Mouse (Mus musculus): ENCODE measurements around the gene Sall1. TPM values are rescaled to one million over a fixed set of nuclear protein-coding genes. Genes with fewer than 3 reads are reported as not detected.

Gene Sall1
- 9.1 and 11.0 TPM in 2 replicates for polyA plus RNA-seq (2015; fragmentation: Nextera tagmentation; extraction: Ambion mirVana)

GRCm38 (mm10) chr8:89043940-89044339, at the start of gene Sall1:
Gene Sall1, minus strand, starts transcription at chr8:89044162.
- Histone ChIP-seq H3K27ac (peak within 1 kb of the TSS; percentile 91), H3K27me3 (peaks cover 66% of the 10 kb centered on the region), H3K4me3 (replicated peaks) (peak within 1 kb of the TSS; percentile 66), H3K9me3 (no peaks in the 10 kb centered on the region), H3K9ac (replicated peaks) (peak within 1 kb of the TSS; percentile 78), H3K4me2 (replicated peaks) (peak within 1 kb of the TSS; percentile 66), H3K4me1 (replicated peaks) (peaks cover 67% of the 10 kb centered on the region), H3K36me3 (no peaks in the 10 kb centered on the region)
- WGBS, result under 1% methylated on average over 25 of the region's 25 CpGs
- ATAC-seq, result no peak

- no peak overlapping the region for H3K9ac ChIP-seq (replicated peaks)
- 30% methylated on average over 5 of the region's 5 CpGs for whole genome bisulfite sequencing
- H3K27me3 ChIP-seq, result no peaks in the 10 kb centered on the region
- H3K4me3 ChIP-seq (replicated peaks), result no peak overlapping the region
- no peaks in the 10 kb centered on the region for H3K9me3 ChIP-seq
- no peak overlapping the region for H3K4me2 ChIP-seq (replicated peaks)
- ATAC-seq, result no peak
- H3K4me1 ChIP-seq (replicated peaks), result peaks cover 12% of the 10 kb centered on the region; the same call in 1 of the 2 replicates
- H3K36me3 ChIP-seq, result no peaks in the 10 kb centered on the region
- H3K27ac ChIP-seq, result no peak overlapping the region
Observed at GRCm38 (mm10) chr8:89089916-89090315, 46.0 kb upstream of the Sall1 start.

- Histone ChIP-seq H3K4me3 (replicated peaks) (no peak overlapping the region), H3K9ac (replicated peaks) (no peak overlapping the region), H3K36me3 (no peaks in the 10 kb centered on the region), H3K27ac (no peak overlapping the region), H3K4me1 (replicated peaks) (no peaks in the 10 kb centered on the region), H3K9me3 (no peaks in the 10 kb centered on the region), H3K4me2 (replicated peaks) (no peak overlapping the region), H3K27me3 (0 out of 2 replicates have a peak, but pooled peaks cover 2% of the 10 kb centered on the region)
- no peak for ATAC-seq
- WGBS, result 89% methylated on average over 2 of the region's 2 CpGs
Observed at GRCm38 (mm10) chr8:89079147-89079546, 35.2 kb upstream of the Sall1 start.

- Histone ChIP-seq H3K4me1 (replicated peaks) (peaks cover 10% of the 10 kb centered on the region), H3K4me3 (replicated peaks) (no peak overlapping the region), H3K9me3 (no peaks in the 10 kb centered on the region), H3K9ac (replicated peaks) (no peak overlapping the region), H3K36me3 (no peaks in the 10 kb centered on the region), H3K27me3 (no peaks in the 10 kb centered on the region), H3K27ac (peak overlapping the region; percentile 56; the same call in 1 of the 2 replicates), H3K4me2 (replicated peaks) (no peak overlapping the region)
- ATAC-seq, result 0 out of 2 replicates have a peak, but pooled peaks have one; percentile 34
- WGBS, result 26% methylated on average over 3 of the region's 3 CpGs
Observed at GRCm38 (mm10) chr8:89072968-89073382, 29.0 kb upstream of the Sall1 start.

GRCm38 (mm10) chr8:89067499-89067898, 23.5 kb upstream of the Sall1 start:
- Histone ChIP-seq H3K4me2 (replicated peaks) (no peak overlapping the region), H3K9ac (replicated peaks) (no peak overlapping the region), H3K4me3 (replicated peaks) (no peak overlapping the region), H3K36me3 (no peaks in the 10 kb centered on the region), H3K27me3 (no peaks in the 10 kb centered on the region), H3K4me1 (replicated peaks) (peaks cover 12% of the 10 kb centered on the region), H3K27ac (no peak overlapping the region), H3K9me3 (no peaks in the 10 kb centered on the region)
- 83% methylated on average over 3 of the region's 3 CpGs for WGBS
- ATAC-seq, result no peak

- Histone ChIP-seq H3K36me3 (no peaks in the 10 kb centered on the region), H3K4me3 (replicated peaks) (no peak overlapping the region), H3K9ac (replicated peaks) (no peak overlapping the region), H3K9me3 (no peaks in the 10 kb centered on the region), H3K4me2 (replicated peaks) (no peak overlapping the region), H3K4me1 (replicated peaks) (peaks cover 19% of the 10 kb centered on the region), H3K27ac (no peak overlapping the region), H3K27me3 (peaks cover 3% of the 10 kb centered on the region; the same call in 1 of the 2 replicates)
- no peak for ATAC-seq
- WGBS, result 42% methylated on average over 9 of the region's 9 CpGs
Observed at GRCm38 (mm10) chr8:89064042-89064441, 20.1 kb upstream of the Sall1 start.

- H3K4me3 ChIP-seq (replicated peaks), result no peak overlapping the region
- ATAC-seq, result no peak
- 74% methylated on average over 10 of the region's 10 CpGs for WGBS
Observed at GRCm38 (mm10) chr8:89063366-89064040, 19.5 kb upstream of the Sall1 start.

GRCm38 (mm10) chr8:89060717-89061116, 16.8 kb upstream of the Sall1 start:
- Histone ChIP-seq H3K27ac (no peak overlapping the region), H3K9ac (replicated peaks) (no peak overlapping the region), H3K4me2 (replicated peaks) (no peak overlapping the region), H3K4me3 (replicated peaks) (no peak overlapping the region), H3K27me3 (peaks cover 3% of the 10 kb centered on the region; the same call in 1 of the 2 replicates), H3K36me3 (no peaks in the 10 kb centered on the region), H3K4me1 (replicated peaks) (peaks cover 24% of the 10 kb centered on the region), H3K9me3 (no peaks in the 10 kb centered on the region)
- no peak for ATAC-seq
- WGBS, result 89% methylated on average over 8 of the region's 8 CpGs

More at GRCm38 (mm10) chr8:89063366-89064040, 19.5 kb upstream of the Sall1 start:
- Histone ChIP-seq H3K9me3 (no peaks in the 10 kb centered on the region), H3K27ac (no peak overlapping the region), H3K9ac (replicated peaks) (no peak overlapping the region), H3K4me1 (replicated peaks) (peaks cover 19% of the 10 kb centered on the region), H3K36me3 (no peaks in the 10 kb centered on the region), H3K27me3 (peaks cover 3% of the 10 kb centered on the region; the same call in 1 of the 2 replicates), H3K4me2 (replicated peaks) (no peak overlapping the region)

GRCm38 (mm10) chr8:89059507-89059906, 15.5 kb upstream of the Sall1 start:
- no peak for ATAC-seq
- peaks cover 10% of the 10 kb centered on the region; the same call in 1 of the 2 replicates for H3K27me3 ChIP-seq
- no peak overlapping the region for H3K27ac ChIP-seq
- H3K4me2 ChIP-seq (replicated peaks), result no peak overlapping the region
- peaks cover 24% of the 10 kb centered on the region for H3K4me1 ChIP-seq (replicated peaks)
- H3K9me3 ChIP-seq, result no peaks in the 10 kb centered on the region
- H3K9ac ChIP-seq (replicated peaks), result no peak overlapping the region
- no peaks in the 10 kb centered on the region for H3K36me3 ChIP-seq
- WGBS, result 55% methylated on average over 6 of the region's 6 CpGs
- no peak overlapping the region for H3K4me3 ChIP-seq (replicated peaks)

- no peak overlapping the region for H3K4me2 ChIP-seq (replicated peaks)
- H3K9ac ChIP-seq (replicated peaks), result no peak overlapping the region
- H3K9me3 ChIP-seq, result no peaks in the 10 kb centered on the region
- no peak for ATAC-seq
- peaks cover 40% of the 10 kb centered on the region for H3K27me3 ChIP-seq
- no peak overlapping the region for H3K27ac ChIP-seq
- H3K36me3 ChIP-seq, result no peaks in the 10 kb centered on the region
- H3K4me3 ChIP-seq (replicated peaks), result no peak overlapping the region
- WGBS, result 89% methylated on average over 7 of the region's 7 CpGs
- H3K4me1 ChIP-seq (replicated peaks), result peaks cover 12% of the 10 kb centered on the region
Observed at GRCm38 (mm10) chr8:89052880-89053279, 8.9 kb upstream of the Sall1 start.

GRCm38 (mm10) chr8:89046639-89047348, 2.8 kb upstream of the Sall1 start:
- Histone ChIP-seq H3K4me2 (replicated peaks) (peak overlapping the region; percentile 66), H3K4me1 (replicated peaks) (peaks cover 45% of the 10 kb centered on the region), H3K9ac (replicated peaks) (no peak overlapping the region), H3K4me3 (replicated peaks) (peak overlapping the region; percentile 9; the same call in 1 of the 2 replicates), H3K27me3 (peaks cover 69% of the 10 kb centered on the region), H3K9me3 (no peaks in the 10 kb centered on the region), H3K36me3 (no peaks in the 10 kb centered on the region), H3K27ac (no peak overlapping the region)
- WGBS, result 6% methylated on average over 26 of the region's 26 CpGs
- no peak for ATAC-seq

GRCm38 (mm10) chr8:89046226-89046625, 2.3 kb upstream of the Sall1 start:
- Histone ChIP-seq H3K9me3 (no peaks in the 10 kb centered on the region), H3K4me2 (replicated peaks) (peak overlapping the region; percentile 66), H3K27ac (no peak overlapping the region; the same call in 1 of the 2 replicates), H3K27me3 (peaks cover 71% of the 10 kb centered on the region), H3K9ac (replicated peaks) (no peak overlapping the region), H3K4me3 (replicated peaks) (peak overlapping the region; percentile 66), H3K4me1 (replicated peaks) (peaks cover 50% of the 10 kb centered on the region), H3K36me3 (no peaks in the 10 kb centered on the region)
- WGBS, result 2% methylated on average over 14 of the region's 15 CpGs
- ATAC-seq, result no peak

All from midbrain, embryonic 13.5 days (tissue).